31 mouse cellular contexts compared by ENCODE assay signal in the genomic region with DNA sequence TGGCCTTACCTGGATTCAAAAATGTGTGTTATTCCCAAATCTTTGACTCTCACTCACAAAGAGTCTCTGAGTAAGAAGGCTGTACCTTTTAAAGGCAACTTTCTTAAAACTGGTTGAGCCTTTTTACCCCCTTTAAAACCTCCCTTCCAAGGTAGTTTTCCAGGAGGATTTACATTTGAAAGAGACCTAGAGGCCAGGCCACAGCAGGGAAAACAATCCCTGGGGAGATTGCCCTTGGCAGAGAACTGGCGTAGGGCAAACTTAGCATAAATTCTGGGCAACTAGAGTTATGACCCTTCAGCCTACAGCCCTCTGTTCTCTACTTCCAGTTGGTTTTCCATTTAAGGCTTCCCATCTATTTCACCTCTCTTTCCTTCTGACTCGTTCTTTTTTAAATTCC. TPM values are rescaled to one million over a fixed set of nuclear protein-coding genes. Genes with fewer than 3 reads are reported as not detected.
"Had no signal": no experiment of that assay in that cellular context is flagged by ENCODE, and none has a peak within 500 bp of the region (broad histone marks: within the 10 kb centered on the region; RNA-seq: fewer than 3 reads in every experiment).

No protein-coding gene starts in this region.

- H3K36me3 ChIP-seq: heart, embryonic 10.5 days; heart, embryonic 12.5 days; hindbrain, embryonic 10.5 days; hindbrain, embryonic 12.5 days; intestine, embryonic 15.5 days; limb, embryonic 13.5 days; limb, embryonic 15.5 days; liver, embryonic 12.5 days had no signal

- H3K27ac ChIP-seq: gastrocnemius, adult 2 months; heart, embryonic 10.5 days; hindbrain, embryonic 10.5 days; hindbrain, embryonic 12.5 days; hindbrain, embryonic 14.5 days; intestine, embryonic 15.5 days; layer of hippocampus, adult 2 months; left cerebral cortex, adult 2 months; limb, embryonic 13.5 days; limb, embryonic 15.5 days; liver, embryonic 12.5 days; liver, embryonic 14.5 days had no signal

- H3K4me3 ChIP-seq: gastrocnemius, adult 2 months; heart, embryonic 10.5 days; heart, embryonic 12.5 days; hindbrain, embryonic 10.5 days; hindbrain, embryonic 12.5 days; intestine, embryonic 15.5 days; layer of hippocampus, adult 2 months; left cerebral cortex, adult 2 months; limb, embryonic 13.5 days; limb, embryonic 15.5 days; liver, embryonic 12.5 days had no signal

- H3K9me3 ChIP-seq: heart, embryonic 10.5 days; heart, embryonic 12.5 days; hindbrain, embryonic 10.5 days; hindbrain, embryonic 12.5 days; intestine, embryonic 15.5 days; limb, embryonic 13.5 days; limb, embryonic 15.5 days; liver, embryonic 12.5 days had no signal

- DNase-seq: gastrocnemius, adult 2 months; gastrocnemius, postnatal 14 days; gastrocnemius, postnatal 36 days; heart, adult 18-20 months; heart, postnatal 10 days; heart, postnatal 4 days; kidney, adult 18-20 months; kidney, adult 8-10 months; kidney, postnatal 10 days; kidney, postnatal 25 days; kidney, postnatal 4 days; left cerebral cortex, postnatal 4 days; lung, adult 18-20 months had no signal

- H3K9ac ChIP-seq: heart, embryonic 12.5 days; hindbrain, embryonic 12.5 days; hindbrain, embryonic 14.5 days; intestine, embryonic 15.5 days; limb, embryonic 13.5 days; limb, embryonic 15.5 days; liver, embryonic 12.5 days; liver, embryonic 14.5 days had no signal

- H3K4me1 ChIP-seq: heart, embryonic 10.5 days; heart, embryonic 12.5 days; hindbrain, embryonic 10.5 days; hindbrain, embryonic 12.5 days; intestine, embryonic 15.5 days; limb, embryonic 13.5 days; limb, embryonic 15.5 days; liver, embryonic 12.5 days had no signal

RNA-seq across cellular contexts. Expression of a gene that starts 13.9 kb away (rescaled TPM):
- total RNA-seq: gastrocnemius, adult 2 months; gastrocnemius, postnatal 14 days; gastrocnemius, postnatal 36 days; granulocyte monocyte progenitor cell, adult 5-6 weeks; heart, adult 8-10 months; heart, postnatal 25 days; heart, postnatal 4 days; layer of hippocampus, adult 2 months; layer of hippocampus, postnatal 10 days; layer of hippocampus, postnatal 25 days; left cerebral cortex, adult 2 months; left cerebral cortex, postnatal 25 days; left cerebral cortex, postnatal 4 days had no signal
